Mouse (Mus musculus): Measurements from ENCODE around the gene Ano6.

DNA sequence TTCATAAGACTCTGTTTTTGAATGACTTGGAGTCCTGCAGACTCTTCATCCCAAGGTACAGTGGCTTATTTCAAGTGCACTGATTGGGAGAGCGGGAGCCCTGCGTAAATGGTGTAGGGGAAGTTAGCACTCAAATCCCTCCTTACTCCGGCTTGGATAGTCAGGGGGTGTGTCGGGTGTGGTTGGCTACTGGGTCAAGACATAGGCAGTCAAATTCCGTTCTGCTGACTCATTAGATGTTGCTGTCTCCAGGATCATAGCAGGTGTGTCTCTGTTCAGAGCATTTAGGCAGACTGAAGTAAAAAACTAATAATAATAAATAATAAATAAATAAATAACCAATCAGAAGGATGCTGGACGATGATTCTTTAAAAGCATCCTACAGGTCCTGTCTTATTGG lies 27.2 kb upstream of the Ano6 start:
- TF ChIP-seq CTCF (IDR thresholded peaks at IDR 0.05; ENCODE audit: low read depth, low read length) (no peak), GATA2 (IDR thresholded peaks at IDR 0.05; ENCODE audit: borderline replicate concordance, low read depth, low read length) (no peak), GATA1 (IDR thresholded peaks at IDR 0.05; ENCODE audit: borderline replicate concordance, low read length) (no peak), TAL1 (conservative IDR thresholded peaks at IDR 0.05; ENCODE audit: low read depth, low read length) (no peak)
